ENCODE assay signal across 10 mouse cellular contexts in the genomic region with DNA sequence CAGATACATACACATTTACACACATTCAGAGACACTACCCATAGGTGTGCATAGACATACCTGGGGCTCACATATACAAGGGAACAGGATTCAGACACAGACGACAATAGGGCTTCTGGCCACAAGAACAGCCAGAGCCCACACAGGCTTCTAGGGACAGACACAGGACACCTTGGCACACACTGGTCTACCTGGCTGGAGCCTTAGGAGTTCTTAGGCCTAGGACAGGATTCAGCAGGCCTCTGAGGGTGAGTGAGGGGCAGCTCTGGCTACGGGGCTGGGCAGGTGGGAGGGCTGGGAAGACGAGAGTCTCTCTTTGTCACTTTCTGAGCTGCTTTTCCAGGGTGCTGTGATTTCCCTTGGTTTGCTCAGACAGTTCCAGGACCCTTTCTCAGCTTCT. TPM values are rescaled to one million over a fixed set of nuclear protein-coding genes. Genes with fewer than 3 reads are reported as not detected.
DNase-seq lines count a peak whose midpoint lies in the region; ATAC-seq and TF ChIP-seq lines count a peak whose summit lies in the region.
"Had no signal": no experiment of that assay in that cellular context is flagged by ENCODE, and none has a peak within 500 bp of the region (broad histone marks: within the 10 kb centered on the region; RNA-seq: fewer than 3 reads in every experiment).

No protein-coding gene starts in this region.

- TF ChIP-seq CTCF in thymus, adult 2 months (IDR thresholded peaks at IDR 0.05; ENCODE audit: borderline replicate concordance, control insufficient read depth, extremely low read depth, insufficient read depth, low read length, poor library complexity), result no peak

- peaks cover 4% of the 10 kb centered on the region for H3K27me3 ChIP-seq in heart, embryonic 12.5 days (replicated peaks)
- H3K27me3 ChIP-seq in thymus, adult 2 months (ENCODE audit: control insufficient read depth, insufficient read depth, low read length), result no peaks in the 10 kb centered on the region
- H3K27me3 ChIP-seq in liver, embryonic 11.5 days (replicated peaks; ENCODE audit: control insufficient read depth, insufficient read depth, low read length), result no peaks in the 10 kb centered on the region

- intact Hi-C loops in heart, postnatal 14 days (cut with DNase I), result loop anchor here (10.0 kb wide), 1 partner anchor 393 kb away; no protein-coding TSS in a partner anchor

- peak overlapping the region; percentile 6; the same call in 1 of the 2 replicates for H3K4me3 ChIP-seq in heart, embryonic 12.5 days
- H3K4me3 ChIP-seq in thymus, adult 2 months (ENCODE audit: control insufficient read depth, insufficient read depth, low read length), result peak overlapping the region; percentile 93
- H3K4me3 ChIP-seq in liver, embryonic 11.5 days (ENCODE audit: low read depth, low read length), result peak overlapping the region; percentile 10; the same call in 1 of the 2 replicates

- no peaks in the 10 kb centered on the region for H3K9me3 ChIP-seq in heart, embryonic 12.5 days (replicated peaks)
- H3K9me3 ChIP-seq in liver, embryonic 11.5 days (ENCODE audit: control insufficient read depth, low read length), result no peaks in the 10 kb centered on the region

- H3K4me2 ChIP-seq in heart, embryonic 12.5 days, result peak overlapping the region; percentile 49
- peak overlapping the region; percentile 51 for H3K4me2 ChIP-seq in liver, embryonic 11.5 days

- H3K4me1 ChIP-seq in heart, embryonic 12.5 days (replicated peaks), result peaks cover 31% of the 10 kb centered on the region
- peaks cover 27% of the 10 kb centered on the region for H3K4me1 ChIP-seq in thymus, adult 2 months (replicated peaks; ENCODE audit: control insufficient read depth, insufficient read depth, low read length)
- peaks cover 16% of the 10 kb centered on the region for H3K4me1 ChIP-seq in liver, embryonic 11.5 days (replicated peaks; ENCODE audit: control insufficient read depth, insufficient read depth, low read length)

- H3K36me3 ChIP-seq in heart, embryonic 12.5 days, result no peaks in the 10 kb centered on the region
- H3K36me3 ChIP-seq in thymus, adult 2 months (ENCODE audit: control insufficient read depth, insufficient read depth, low read length), result no peaks in the 10 kb centered on the region
- no peaks in the 10 kb centered on the region for H3K36me3 ChIP-seq in liver, embryonic 11.5 days (ENCODE audit: control insufficient read depth, insufficient read depth, low read length)

- H3K9ac ChIP-seq in heart, embryonic 12.5 days, result peak overlapping the region; percentile 45; the same call in 1 of the 2 replicates
- peak overlapping the region; percentile 37; the same call in 1 of the 2 replicates for H3K9ac ChIP-seq in liver, embryonic 11.5 days (ENCODE audit: low read depth, low read length)

- ATAC-seq in heart, embryonic 12.5 days (ENCODE audit: insufficient number of reproducible peaks, low FRiP score), result no peak
- ATAC-seq in liver, embryonic 11.5 days (replicated peaks; ENCODE audit: low FRiP score), result no peak; the same call in 1 of the 2 replicates
- ATAC-seq in cerebellum, adult (ENCODE audit: insufficient number of reproducible peaks, low FRiP score, low TSS enrichment), result no peak

- TF ChIP-seq POLR2A in thymus, adult 2 months (IDR thresholded peaks at IDR 0.05; ENCODE audit: control insufficient read depth, extremely low read depth, insufficient read depth, low read length, poor library complexity), result no peak

- peak overlapping the region; percentile 17 for H3K27ac ChIP-seq in heart, embryonic 12.5 days (ENCODE audit: poor library complexity, severe bottlenecking)
- peak overlapping the region; percentile 72 for H3K27ac ChIP-seq in thymus, adult 2 months (ENCODE audit: control insufficient read depth, insufficient read depth, low read length)
- peak overlapping the region; percentile 64 for H3K27ac ChIP-seq in liver, embryonic 11.5 days (ENCODE audit: low read depth, low read length)

- 57% methylated on average over 3 of the region's 3 CpGs for WGBS in heart, embryonic 12.5 days
- WGBS in thymus, adult 2 months, result 31% methylated on average over 3 of the region's 3 CpGs
- 60% methylated on average over 3 of the region's 3 CpGs for WGBS in liver, embryonic 11.5 days

- no peak for DNase-seq in heart, postnatal 14 days
- no peak for DNase-seq in thymus, adult 2 months
- no peak for DNase-seq in thymus, adult 18-20 months
- no peak for DNase-seq in liver, embryonic 11.5 days (ENCODE audit: low spot score)
- peak; percentile 42 for DNase-seq in thymus, postnatal 4 days
- DNase-seq in cerebellum, adult 9-11 months, result no peak

RNA-seq across cellular contexts. Expression of a gene that starts 30.4 kb away (rescaled TPM):
- polyA plus RNA-seq in heart, embryonic 12.5 days (2016; fragmentation: Nextera tagmentation; extraction: Ambion mirVana), result 19.9 and 22.5 TPM in 2 replicates
- total RNA-seq in heart, postnatal 14 days (2021), result 10 to 100 TPM; 38.6 to 41.8 TPM
- polyA plus RNA-seq in thymus, adult 2 months (2012; rRNA removed), result 190 and 225 TPM in 2 replicates
- 33.8 and 33.9 TPM in 2 replicates for polyA plus RNA-seq in liver, embryonic 11.5 days (2014; fragmentation: Nextera tagmentation; extraction: Ambion mirVana)

RNA-seq across cellular contexts. Expression of a gene that starts 32.4 kb away (rescaled TPM):
- 0.74 and 2.9 TPM in 2 replicates for polyA plus RNA-seq in heart, embryonic 12.5 days (2016; fragmentation: Nextera tagmentation; extraction: Ambion mirVana)
- not detected for total RNA-seq in heart, postnatal 14 days (2021)
- polyA plus RNA-seq in thymus, adult 2 months (2012; rRNA removed), result 0.60 TPM in 1 of 2 replicates, not detected in the other
- 2.1 TPM in 1 of 2 replicates, not detected in the other for polyA plus RNA-seq in liver, embryonic 11.5 days (2014; fragmentation: Nextera tagmentation; extraction: Ambion mirVana)
- total RNA-seq: gastrocnemius, postnatal 4 days had no signal
- polyA plus RNA-seq: C2C12 had no signal

RNA-seq across cellular contexts. Expression of a gene that starts 43.2 kb away (rescaled TPM):
- polyA plus RNA-seq in heart, embryonic 12.5 days (2016; fragmentation: Nextera tagmentation; extraction: Ambion mirVana), result 3.2 and 6.2 TPM in 2 replicates
- total RNA-seq in heart, postnatal 14 days (2021), result 10 to 100 TPM; 72.2 to 78.0 TPM
- polyA plus RNA-seq in thymus, adult 2 months (2012; rRNA removed), result 8.2 and 12.0 TPM in 2 replicates
- polyA plus RNA-seq in liver, embryonic 11.5 days (2014; fragmentation: Nextera tagmentation; extraction: Ambion mirVana), result 14.4 and 15.0 TPM in 2 replicates

Comparison
In these comparisons a context has a peak if more than half of its experiments do, and no peak if none do; other contexts are left out.
1. H3K27ac ChIP-seq: peak in every context shown above with its lines; median percentile 72 in thymus, adult 2 months; 64 in liver, embryonic 11.5 days; 17 in heart, embryonic 12.5 days.
2. H3K4me3 ChIP-seq: peak in every context shown above with its lines; median percentile 93 in thymus, adult 2 months; 10 in liver, embryonic 11.5 days; 6 in heart, embryonic 12.5 days.